10 mouse cellular contexts compared by ENCODE assay signal in genomic region chr7:17025896-17026622, GRCm38 (mm10). TPM values are rescaled to one million over a fixed set of nuclear protein-coding genes. Genes with fewer than 3 reads are reported as not detected.
DNase-seq lines count a peak whose midpoint lies in the region; ATAC-seq and TF ChIP-seq lines count a peak whose summit lies in the region.
"Had no signal": no experiment of that assay in that cellular context is flagged by ENCODE, and none has a peak within 500 bp of the region (broad histone marks: within the 10 kb centered on the region; RNA-seq: fewer than 3 reads in every experiment).

No protein-coding gene starts in this region.

- WGBS in heart, embryonic 15.5 days: 50% methylated on average over 9 of the region's 9 CpGs
- 76% methylated on average over 9 of the region's 9 CpGs for WGBS in hindbrain, embryonic 11.5 days
- 81% methylated on average over 9 of the region's 9 CpGs for WGBS in midbrain, embryonic 11.5 days

- H3K36me3 ChIP-seq in heart, embryonic 15.5 days: peaks cover 14% of the 10 kb centered on the region
- peaks cover 0 to 16% of the 10 kb centered on the region in 2 experiments; a peak in 3 of 4 replicates for H3K36me3 ChIP-seq in MEL (ENCODE audit: control insufficient read depth in 1 of 2, insufficient read depth in 2 of 2, low read length in 2 of 2)
- peaks cover 10% of the 10 kb centered on the region; the same call in 1 of the 2 replicates for H3K36me3 ChIP-seq in hindbrain, embryonic 11.5 days (ENCODE audit: control insufficient read depth, insufficient read depth, low read length)
- H3K36me3 ChIP-seq in midbrain, embryonic 11.5 days (ENCODE audit: control insufficient read depth, insufficient read depth, low read length): peaks cover 14% of the 10 kb centered on the region

- TF ChIP-seq POLR2A in MEL (IDR thresholded peaks at IDR 0.05; ENCODE audit: control insufficient read depth in 1 of 2, insufficient read depth in 1 of 2, low read depth in 1 of 2, low read length in 2 of 2, poor library complexity in 1 of 2): no peak

- ATAC-seq in heart, embryonic 15.5 days (replicated peaks; ENCODE audit: insufficient number of reproducible peaks, insufficient read depth, low FRiP score, low read depth): no peak
- ATAC-seq in hindbrain, embryonic 11.5 days (ENCODE audit: low FRiP score): no peak
- ATAC-seq in midbrain, embryonic 11.5 days (ENCODE audit: low FRiP score): no peak

- TF ChIP-seq RAD21 in MEL (IDR thresholded peaks at IDR 0.05; ENCODE audit: low read depth, low read length): no peak

- DNase-seq in heart, adult 9 months (ENCODE audit: low spot score in 2 of 2): no peak
- DNase-seq in MEL (ENCODE audit: low read depth, low spot score): no peak
- DNase-seq in hindbrain, embryonic 11.5 days (ENCODE audit: low spot score): no peak
- DNase-seq in midbrain, embryonic 11.5 days (ENCODE audit: low spot score, missing footprints): no peak
- no peak for DNase-seq in frontal cortex, postnatal 10 days (ENCODE audit: low spot score in 2 of 2)
- no peak for DNase-seq in adrenal gland, adult 18-20 months (ENCODE audit: low spot score in 2 of 2)
- no peak for DNase-seq in thymus, postnatal 10 days (ENCODE audit: low spot score in 2 of 2)

- peaks cover 50% of the 10 kb centered on the region for H3K79me2 ChIP-seq in MEL (ENCODE audit: control insufficient read depth, insufficient read depth, low read length, poor library complexity)

- no peak for TF ChIP-seq CTCF in MEL (IDR thresholded peaks at IDR 0.05 in 2 of 3, conservative IDR thresholded peaks at IDR 0.05 in 1 of 3; ENCODE audit: control insufficient read depth in 1 of 3, insufficient read depth in 1 of 3, low read depth in 2 of 3, low read length in 3 of 3, poor library complexity in 1 of 3, severe bottlenecking in 1 of 3)

- peak overlapping the region; percentile 87 for H3K9ac ChIP-seq in heart, embryonic 15.5 days
- peak overlapping the region; percentile 89 for H3K9ac ChIP-seq in MEL (ENCODE audit: control insufficient read depth, low read depth, low read length, poor library complexity, severe bottlenecking)
- H3K9ac ChIP-seq in hindbrain, embryonic 11.5 days (ENCODE audit: low read depth, low read length): no peak overlapping the region
- no peak overlapping the region; the same call in 1 of the 2 replicates for H3K9ac ChIP-seq in midbrain, embryonic 11.5 days (ENCODE audit: low read length)

- no peaks in the 10 kb centered on the region for H3K9me3 ChIP-seq in heart, embryonic 15.5 days (replicated peaks)
- no peaks in the 10 kb centered on the region for H3K9me3 ChIP-seq in MEL (replicated peaks; ENCODE audit: insufficient read depth, low read length)
- H3K9me3 ChIP-seq in hindbrain, embryonic 11.5 days (ENCODE audit: control insufficient read depth, low read length): no peaks in the 10 kb centered on the region
- H3K9me3 ChIP-seq in midbrain, embryonic 11.5 days (ENCODE audit: control insufficient read depth, low read length): no peaks in the 10 kb centered on the region

- no peak for TF ChIP-seq EP300 in MEL (IDR thresholded peaks at IDR 0.05; ENCODE audit: low read depth in 1 of 2, low read length in 2 of 2)

- H3K4me3 ChIP-seq in heart, embryonic 15.5 days: peak overlapping the region; percentile 82
- H3K4me3 ChIP-seq in MEL (ENCODE audit: control insufficient read depth in 1 of 2, insufficient read depth in 1 of 2, low read depth in 2 of 2, low read length in 2 of 2): peak overlapping the region; percentile 80 to 88
- no peak overlapping the region for H3K4me3 ChIP-seq in hindbrain, embryonic 11.5 days (ENCODE audit: low read depth, low read length)
- H3K4me3 ChIP-seq in midbrain, embryonic 11.5 days (ENCODE audit: low read depth, low read length): no peak overlapping the region; the same call in 1 of the 2 replicates

- no peaks in the 10 kb centered on the region for H3K27me3 ChIP-seq in heart, embryonic 15.5 days
- H3K27me3 ChIP-seq in MEL (ENCODE audit: control insufficient read depth in 1 of 2, insufficient read depth in 2 of 2, low read length in 2 of 2): no peaks in the 10 kb centered on the region
- H3K27me3 ChIP-seq in hindbrain, embryonic 11.5 days (ENCODE audit: control insufficient read depth, insufficient read depth, low read length): no peaks in the 10 kb centered on the region
- no peaks in the 10 kb centered on the region for H3K27me3 ChIP-seq in midbrain, embryonic 11.5 days (ENCODE audit: control insufficient read depth, insufficient read depth, low read length)
- H3K27me3 ChIP-seq: Patski had no signal

- H3K4me1 ChIP-seq in heart, embryonic 15.5 days (replicated peaks): peaks cover 60% of the 10 kb centered on the region
- H3K4me1 ChIP-seq in MEL (ENCODE audit: control insufficient read depth in 1 of 2, insufficient read depth in 2 of 2, low read length in 2 of 2): peaks cover 4 to 15% of the 10 kb centered on the region in 2 experiments; a peak in 3 of 4 replicates
- peaks cover 3% of the 10 kb centered on the region for H3K4me1 ChIP-seq in hindbrain, embryonic 11.5 days (replicated peaks; ENCODE audit: control insufficient read depth, insufficient read depth, low read length)
- H3K4me1 ChIP-seq in midbrain, embryonic 11.5 days (ENCODE audit: control insufficient read depth, insufficient read depth, low read length): peaks cover 17% of the 10 kb centered on the region

- peak overlapping the region; percentile 78 for H3K4me2 ChIP-seq in heart, embryonic 15.5 days
- peak overlapping the region; percentile 69; the same call in 1 of the 2 replicates for H3K4me2 ChIP-seq in hindbrain, embryonic 11.5 days (replicated peaks; ENCODE audit: low read depth, low read length)
- peak overlapping the region; percentile 54 for H3K4me2 ChIP-seq in midbrain, embryonic 11.5 days

- peak overlapping the region; percentile 88; the same call in 1 of the 2 replicates for H3K27ac ChIP-seq in heart, embryonic 15.5 days
- no peak overlapping the region for H3K27ac ChIP-seq in MEL (ENCODE audit: control insufficient read depth, low read depth, low read length)
- H3K27ac ChIP-seq in hindbrain, embryonic 11.5 days (ENCODE audit: low read depth, low read length): no peak overlapping the region
- no peak overlapping the region for H3K27ac ChIP-seq in midbrain, embryonic 11.5 days (ENCODE audit: low read depth, low read length)

TF ChIP-seq in MEL, 35 proteins besides CTCF, POLR2A, EP300 and RAD21 (continues in another document):
- TF ChIP-seq TAL1 (IDR thresholded peaks at IDR 0.05; ENCODE audit: low read length) (no peak), JUND (IDR thresholded peaks at IDR 0.05; ENCODE audit: low read depth, low read length) (no peak), ETS1 (IDR thresholded peaks at IDR 0.05; ENCODE audit: low read depth, low read length) (no peak), MAZ (IDR thresholded peaks at IDR 0.05; ENCODE audit: low read depth, low read length) (no peak), GABPA (IDR thresholded peaks at IDR 0.05; ENCODE audit: low read depth, low read length) (no peak), HCFC1 (IDR thresholded peaks at IDR 0.05; ENCODE audit: low read depth, low read length) (no peak)

RNA-seq across cellular contexts. Expression of gene Ppp5c, which starts 1.7 kb away (rescaled TPM):
- polyA plus RNA-seq in heart, embryonic 15.5 days (2015; fragmentation: Nextera tagmentation; extraction: Ambion mirVana): 82.5 and 99.2 TPM in 2 replicates
- total RNA-seq in MEL (2012; rRNA removed): 94.2 and 101 TPM in 2 replicates
- polyA plus RNA-seq in MEL (2012; ENCODE audit: insufficient read depth in 1 of 2, insufficient read length in 2 of 2, low read depth in 1 of 2, low replicate concordance in 2 of 2, missing spikeins in 1 of 2): 100 to 1,000 TPM; 178 to 249 TPM
- polyA plus RNA-seq in hindbrain, embryonic 11.5 days (2014; fragmentation: Nextera tagmentation; extraction: Ambion mirVana): 96.9 and 97.3 TPM in 2 replicates
- 101 and 108 TPM in 2 replicates for polyA plus RNA-seq in midbrain, embryonic 11.5 days (2014; fragmentation: Nextera tagmentation; extraction: Ambion mirVana)
- total RNA-seq in adrenal gland, adult 18-20 months (2021): 10 to 100 TPM; 88.9 to 95.2 TPM

RNA-seq across cellular contexts. Expression of gene Ccdc8, which starts 33.6 kb away (rescaled TPM):
- polyA plus RNA-seq in heart, embryonic 15.5 days (2015; fragmentation: Nextera tagmentation; extraction: Ambion mirVana): 28.1 and 34.0 TPM in 2 replicates
- not detected in 2 replicates for total RNA-seq in MEL (2012; rRNA removed)
- polyA plus RNA-seq in MEL (2012; ENCODE audit: insufficient read depth in 1 of 2, insufficient read length in 2 of 2, low read depth in 1 of 2, low replicate concordance in 2 of 2, missing spikeins in 1 of 2): under 1 TPM in 1 of 2 experiments, not detected in 1; 0.11 TPM
- 6.2 and 11.0 TPM in 2 replicates for polyA plus RNA-seq in hindbrain, embryonic 11.5 days (2014; fragmentation: Nextera tagmentation; extraction: Ambion mirVana)
- polyA plus RNA-seq in midbrain, embryonic 11.5 days (2014; fragmentation: Nextera tagmentation; extraction: Ambion mirVana): 13.2 and 14.7 TPM in 2 replicates
- total RNA-seq in adrenal gland, adult 18-20 months (2021): 10 to 100 TPM; 18.3 TPM
- total RNA-seq: neutrophil, adult 5-6 weeks had no signal

RNA-seq across cellular contexts. Expression of gene Hif3a, which starts 36.2 kb away (rescaled TPM):
- polyA plus RNA-seq in heart, embryonic 15.5 days (2015; fragmentation: Nextera tagmentation; extraction: Ambion mirVana): 36.4 and 44.0 TPM in 2 replicates
- total RNA-seq in MEL (2012; rRNA removed): 8.0 and 9.6 TPM in 2 replicates
- 10 to 100 TPM in 1 of 2 experiments, not detected in 1; 37.9 TPM for polyA plus RNA-seq in MEL (2012; ENCODE audit: insufficient read depth in 1 of 2, insufficient read length in 2 of 2, low read depth in 1 of 2, low replicate concordance in 2 of 2, missing spikeins in 1 of 2)
- 4.8 and 4.9 TPM in 2 replicates for polyA plus RNA-seq in hindbrain, embryonic 11.5 days (2014; fragmentation: Nextera tagmentation; extraction: Ambion mirVana)
- polyA plus RNA-seq in midbrain, embryonic 11.5 days (2014; fragmentation: Nextera tagmentation; extraction: Ambion mirVana): 3.9 and 5.2 TPM in 2 replicates
- total RNA-seq in adrenal gland, adult 18-20 months (2021): 1 to 10 TPM; 3.4 to 4.3 TPM
- total RNA-seq: neutrophil, adult 5-6 weeks had no signal

RNA-seq across cellular contexts. Expression of gene Gm42372, which starts 43.2 kb away (rescaled TPM):
- 0.05 and 0.23 TPM in 2 replicates for polyA plus RNA-seq in heart, embryonic 15.5 days (2015; fragmentation: Nextera tagmentation; extraction: Ambion mirVana)
- not detected in 2 replicates for total RNA-seq in MEL (2012; rRNA removed)
- polyA plus RNA-seq in MEL (2012; ENCODE audit: insufficient read depth in 1 of 2, insufficient read length in 2 of 2, low read depth in 1 of 2, low replicate concordance in 2 of 2, missing spikeins in 1 of 2): under 1 TPM in 1 of 2 experiments, not detected in 1; 0.42 TPM
- 1.5 and 1.7 TPM in 2 replicates for polyA plus RNA-seq in hindbrain, embryonic 11.5 days (2014; fragmentation: Nextera tagmentation; extraction: Ambion mirVana)
- polyA plus RNA-seq in midbrain, embryonic 11.5 days (2014; fragmentation: Nextera tagmentation; extraction: Ambion mirVana): 1.6 and 2.5 TPM in 2 replicates
- total RNA-seq in adrenal gland, adult 18-20 months (2021): 1 to 10 TPM; 1.6 to 2.0 TPM

RNA-seq across cellular contexts. Expression of gene Psg16, which starts 47.8 kb away (rescaled TPM):
- 0.08 and 0.16 TPM in 2 replicates for polyA plus RNA-seq in heart, embryonic 15.5 days (2015; fragmentation: Nextera tagmentation; extraction: Ambion mirVana)
- 0.23 and 0.36 TPM in 2 replicates for total RNA-seq in MEL (2012; rRNA removed)
- under 1 TPM in 1 of 2 experiments, not detected in 1; 0.67 TPM for polyA plus RNA-seq in MEL (2012; ENCODE audit: insufficient read depth in 1 of 2, insufficient read length in 2 of 2, low read depth in 1 of 2, low replicate concordance in 2 of 2, missing spikeins in 1 of 2)
- 0.05 and 0.10 TPM in 2 replicates for polyA plus RNA-seq in hindbrain, embryonic 11.5 days (2014; fragmentation: Nextera tagmentation; extraction: Ambion mirVana)
- 0.10 and 0.22 TPM in 2 replicates for polyA plus RNA-seq in midbrain, embryonic 11.5 days (2014; fragmentation: Nextera tagmentation; extraction: Ambion mirVana)
- total RNA-seq in adrenal gland, adult 18-20 months (2021): under 1 TPM; 0.32 to 0.33 TPM

Comparison
In these comparisons a context has a peak if more than half of its experiments do, and no peak if none do; other contexts are left out.
1. H3K4me3 ChIP-seq: peak in heart, embryonic 15.5 days (single experiment) and MEL (2 of 2); none in hindbrain, embryonic 11.5 days (single experiment) and midbrain, embryonic 11.5 days (single experiment).
2. H3K9ac ChIP-seq: peak in heart, embryonic 15.5 days (single experiment) and MEL (single experiment); none in hindbrain, embryonic 11.5 days (single experiment) and midbrain, embryonic 11.5 days (single experiment).
3. Peak in every context shown above with its lines, with median percentiles within 50 percentile points of each other: H3K4me2 ChIP-seq.